In genomic region chr13:96670406-96671077, GRCm38 (mm10) we compare ENCODE assay signal across 8 mouse cellular contexts. TPM values are rescaled to one million over a fixed set of nuclear protein-coding genes. Genes with fewer than 3 reads are reported as not detected.
DNase-seq lines count a peak whose midpoint lies in the region; ATAC-seq lines count a peak whose summit lies in the region.

TSS of gene Hmgcr (minus strand) at chr13:96670936.

- H3K4me1 ChIP-seq in heart, embryonic 10.5 days, result peaks cover 18% of the 10 kb centered on the region
- peaks cover 29% of the 10 kb centered on the region for H3K4me1 ChIP-seq in kidney, embryonic 15.5 days

- peak within 1 kb of the TSS; percentile 93 for H3K9ac ChIP-seq in kidney, embryonic 15.5 days

- H3K27ac ChIP-seq in heart, embryonic 10.5 days, result peak within 1 kb of the TSS; percentile 100
- H3K27ac ChIP-seq in kidney, embryonic 15.5 days, result peak within 1 kb of the TSS; percentile 91

- peaks cover 13% of the 10 kb centered on the region for H3K36me3 ChIP-seq in heart, embryonic 10.5 days
- H3K36me3 ChIP-seq in kidney, embryonic 15.5 days, result peaks cover 14% of the 10 kb centered on the region

- H3K27me3 ChIP-seq in heart, embryonic 10.5 days (ENCODE audit: insufficient read depth, poor library complexity, severe bottlenecking), result no peaks in the 10 kb centered on the region
- H3K27me3 ChIP-seq in kidney, embryonic 15.5 days, result no peaks in the 10 kb centered on the region

- ATAC-seq in erythroblast, adult 5-6 weeks (replicated peaks; ENCODE audit: low FRiP score, poor library complexity, severe bottlenecking), result peak; percentile 98
- peak; percentile 100 for ATAC-seq in kidney, embryonic 15.5 days (replicated peaks; ENCODE audit: low FRiP score)
- peak; percentile 98 for ATAC-seq in monocyte, adult 5-6 weeks (replicated peaks; ENCODE audit: insufficient number of reproducible peaks, low FRiP score, low TSS enrichment, poor library complexity, severe bottlenecking)

- peak within 1 kb of the TSS; percentile 90 for H3K4me3 ChIP-seq in heart, embryonic 10.5 days
- peak within 1 kb of the TSS; percentile 91 for H3K4me3 ChIP-seq in kidney, embryonic 15.5 days (replicated peaks)

- peak within 1 kb of the TSS; percentile 75 for H3K4me2 ChIP-seq in kidney, embryonic 15.5 days

- no peaks in the 10 kb centered on the region for H3K9me3 ChIP-seq in heart, embryonic 10.5 days
- no peaks in the 10 kb centered on the region for H3K9me3 ChIP-seq in kidney, embryonic 15.5 days (replicated peaks)

- under 1% methylated on average over 70 of the region's 70 CpGs for WGBS in heart, embryonic 10.5 days
- under 1% methylated on average over 69 of the region's 70 CpGs for WGBS in kidney, embryonic 15.5 days

- DNase-seq in B cell, adult 2 months, result peak; percentile 94 to 95
- peak; percentile 100 for DNase-seq in brain, adult 2 months (ENCODE audit: low read depth, low spot score)
- DNase-seq in heart, embryonic 10.5 days (ENCODE audit: low spot score), result peak; percentile 100
- peak; percentile 99 for DNase-seq in liver
- peak; percentile 95 to 96 for DNase-seq in spleen, postnatal 4 days (ENCODE audit: low spot score in 2 of 2)

RNA-seq across cellular contexts. Expression of gene Hmgcr, which starts in this region (rescaled TPM):
- 11.7 and 18.6 TPM in 2 replicates for total RNA-seq in erythroblast, adult 5-6 weeks (2015; ENCODE audit: low replicate concordance)
- total RNA-seq in erythroblast, adult 5-6 weeks (2017; ENCODE audit: low replicate concordance), result 21.4 and 29.1 TPM in 2 replicates
- 72.0 and 75.7 TPM in 2 replicates for polyA plus RNA-seq in heart, embryonic 10.5 days (2016; fragmentation: Nextera tagmentation; extraction: Ambion mirVana)
- 64.0 and 69.2 TPM in 2 replicates for polyA plus RNA-seq in kidney, embryonic 15.5 days (2015; fragmentation: Nextera tagmentation; extraction: Ambion mirVana)
- total RNA-seq in monocyte, adult 5-6 weeks (2017), result 49.8 to 81.5 TPM (median 53.9 TPM) in 3 replicates

Comparison
In these comparisons a context has a peak if more than half of its experiments do, and no peak if none do; other contexts are left out.
1. Peak in every context shown above with its lines: DNase-seq, ATAC-seq, H3K4me3 ChIP-seq and H3K27ac ChIP-seq.